Comparison of ENCODE assay signal across 16 mouse cellular contexts in the genomic region with DNA sequence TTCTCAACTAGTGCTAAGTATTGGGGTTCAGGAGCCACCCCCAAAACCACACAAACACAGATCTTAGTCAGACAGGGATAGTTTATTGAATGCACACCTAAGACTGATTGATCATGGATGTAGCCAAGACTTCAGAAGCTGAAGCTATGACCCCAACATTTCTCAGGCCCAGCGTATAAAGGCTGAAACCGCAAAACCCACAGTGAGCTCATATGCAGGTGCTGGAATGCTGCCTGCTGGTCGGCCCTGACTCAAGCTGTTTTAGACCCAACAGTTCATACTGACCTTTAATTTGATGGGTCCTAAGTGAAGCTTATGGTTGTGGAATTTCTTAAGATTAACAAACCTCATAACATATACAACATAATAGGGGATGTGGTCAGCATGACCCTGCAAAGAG.
"Had no signal": no experiment of that assay in that cellular context is flagged by ENCODE, and none has a peak within 500 bp of the region (broad histone marks: within the 10 kb centered on the region; RNA-seq: fewer than 3 reads in every experiment).

No protein-coding gene starts in this region.

- H3K27me3 ChIP-seq: lung, embryonic 15.5 days; megakaryocyte, embryonic 14.5 days; midbrain, embryonic 13.5 days; neural tube, embryonic 12.5 days; stomach, embryonic 15.5 days had no signal

- DNase-seq: liver, postnatal 0 days; lung, adult 2 months; lung, postnatal 14 days; lung, postnatal 36 days; right cerebral cortex, postnatal 14 days; thymus, adult 2 months; thymus, postnatal 25 days; thymus, postnatal 4 days had no signal

- H3K4me3 ChIP-seq: lung, embryonic 15.5 days; megakaryocyte, embryonic 14.5 days; midbrain, embryonic 13.5 days; neural tube, embryonic 12.5 days; stomach, embryonic 15.5 days had no signal

- ATAC-seq: liver, postnatal 0 days; lung, postnatal 0 days; midbrain, embryonic 13.5 days; midbrain, embryonic 16.5 days had no signal

- H3K4me2 ChIP-seq: lung, embryonic 15.5 days; midbrain, embryonic 11.5 days; midbrain, embryonic 13.5 days; neural tube, embryonic 12.5 days; stomach, embryonic 15.5 days had no signal

- H3K36me3 ChIP-seq: lung, embryonic 15.5 days; neural tube, embryonic 12.5 days; stomach, embryonic 15.5 days had no signal
